Mouse (Mus musculus) gastrocnemius, postnatal 36 days (tissue): ENCODE results near the gene Cyb5r1. TPM values are rescaled to one million over a fixed set of nuclear protein-coding genes. Genes with fewer than 3 reads are reported as not detected.
A peak's percentile ranks its signal among the peaks of the same experiment; 100 is the strongest.
"Not testable (repeated sequence)": the region's sequence is repeated elsewhere in the genome, so short reads cannot be mapped to it uniquely, and the experiment has no call there.

Experiments
- DNase-seq, 2 experiments: peaks; one replicate each; pipeline ENCODE4 v3.0.0; 2022
- intact Hi-C: fragments of 180-260 bp; cut with DNase I; formaldehyde crosslinking; loops from one replicate; pipeline ENCODE4 v1.15.1; 2025
- total RNA-seq, 2 experiments: library from RNA; stranded (reverse); gene quantifications; 2 replicates each; pipeline ENCODE4 v1.2.3; 2021

The Cyb5r1 gene
- total RNA-seq, 2 experiments from 2014 or later, result 76.6 to 96.3 TPM

GRCm38 (mm10) chr1:134411706-134412629 is 6.6 kb downstream of the Cyb5r1 start:
- DNase-seq, result peak in 1 of 2 experiments; percentile 27
- intact Hi-C loops, result no loop called here

GRCm38 (mm10) chr1:134414038-134414437 is 8.7 kb downstream of the Cyb5r1 start:
- intact Hi-C loops, result no loop called here
- DNase-seq, result no peak

- no peak for DNase-seq
- intact Hi-C loops, result loop anchor here (5.0 kb wide), 1 partner anchor 47 kb away; no protein-coding TSS in a partner anchor
Observed at GRCm38 (mm10) chr1:134414501-134415167, 9.3 kb downstream of the Cyb5r1 start.

GRCm38 (mm10) chr1:134415168-134415831 is 9.9 kb downstream of the Cyb5r1 start, which contains the start of gene Adipor1:
Gene Adipor1 (plus strand): TSS chr1:134415378.
- peak; percentile 91 to 97 for DNase-seq
- intact Hi-C loops, result loop anchor here (5.0 kb wide), 1 partner anchor 48 kb away; no protein-coding TSS in a partner anchor

GRCm38 (mm10) chr1:134418414-134418975 is 13.1 kb downstream of the Cyb5r1 start:
- no peak for DNase-seq
- intact Hi-C loops, result loop anchor here (5.0 kb wide), 1 partner anchor 51 kb away; no protein-coding TSS in a partner anchor

GRCm38 (mm10) chr1:134419176-134419575 is 13.8 kb downstream of the Cyb5r1 start:
- no peak for DNase-seq
- intact Hi-C loops, result loop anchor here (5.0 kb wide), 1 partner anchor 52 kb away; no protein-coding TSS in a partner anchor

- DNase-seq, result no peak
- intact Hi-C loops, result loop anchor here (5.0 kb wide), 1 partner anchor 53 kb away; no protein-coding TSS in a partner anchor
Observed at GRCm38 (mm10) chr1:134419751-134420458, 14.5 kb downstream of the Cyb5r1 start.

GRCm38 (mm10) chr1:134423911-134424310 is 18.6 kb downstream of the Cyb5r1 start:
- intact Hi-C loops, result no loop called here
- DNase-seq, result no peak

GRCm38 (mm10) chr1:134426289-134426688 is 20.9 kb downstream of the Cyb5r1 start:
- DNase-seq, result no peak
- intact Hi-C loops, result no loop called here

GRCm38 (mm10) chr1:134433002-134433401 is 27.6 kb downstream of the Cyb5r1 start:
- no peak for DNase-seq
- intact Hi-C loops, result no loop called here

GRCm38 (mm10) chr1:134433473-134433872 is 28.1 kb downstream of the Cyb5r1 start:
- DNase-seq, result no peak
- intact Hi-C loops, result no loop called here

- intact Hi-C loops, result no loop called here
Observed at GRCm38 (mm10) chr1:134435414-134435813, 30.1 kb downstream of the Cyb5r1 start.

GRCm38 (mm10) chr1:134440437-134440836 is 35.1 kb downstream of the Cyb5r1 start:
- intact Hi-C loops, result no loop called here

More at GRCm38 (mm10) chr1:134435414-134435813, 30.1 kb downstream of the Cyb5r1 start:
- no peak for DNase-seq

GRCm38 (mm10) chr1:134441737-134442136 is 36.4 kb downstream of the Cyb5r1 start:
- intact Hi-C loops, DNase-seq: not testable (repeated sequence)

More at GRCm38 (mm10) chr1:134440437-134440836, 35.1 kb downstream of the Cyb5r1 start:
- no peak for DNase-seq

GRCm38 (mm10) chr1:134442394-134442793 is 37.0 kb downstream of the Cyb5r1 start:
- DNase-seq, result no peak
- intact Hi-C loops, result no loop called here

- intact Hi-C loops, result not testable (repeated sequence)
Observed at GRCm38 (mm10) chr1:134443288-134443687, 37.9 kb downstream of the Cyb5r1 start.

GRCm38 (mm10) chr1:134445418-134445817 is 40.1 kb downstream of the Cyb5r1 start:
- no peak for DNase-seq
- intact Hi-C loops, result no loop called here

More at GRCm38 (mm10) chr1:134443288-134443687, 37.9 kb downstream of the Cyb5r1 start:
- DNase-seq, result not testable (repeated sequence)

GRCm38 (mm10) chr1:134448537-134448936 is 43.2 kb downstream of the Cyb5r1 start:
- intact Hi-C loops, DNase-seq: not testable (repeated sequence)

GRCm38 (mm10) chr1:134450201-134450600 is 44.8 kb downstream of the Cyb5r1 start:
- intact Hi-C loops, result loop anchor here (5.0 kb wide), 1 partner anchor 78 kb away; no protein-coding TSS in a partner anchor
- no peak for DNase-seq
